Mouse (Mus musculus): Measurements from ENCODE around the gene Cacna1d. TPM values are rescaled to one million over a fixed set of nuclear protein-coding genes. Genes with fewer than 3 reads are reported as not detected.
A peak's percentile ranks its signal among the peaks of the same experiment; 100 is the strongest.

The Cacna1d gene
- total RNA-seq, 2 experiments from 2014 or later = 39.7 to 43.9 TPM

DNA sequence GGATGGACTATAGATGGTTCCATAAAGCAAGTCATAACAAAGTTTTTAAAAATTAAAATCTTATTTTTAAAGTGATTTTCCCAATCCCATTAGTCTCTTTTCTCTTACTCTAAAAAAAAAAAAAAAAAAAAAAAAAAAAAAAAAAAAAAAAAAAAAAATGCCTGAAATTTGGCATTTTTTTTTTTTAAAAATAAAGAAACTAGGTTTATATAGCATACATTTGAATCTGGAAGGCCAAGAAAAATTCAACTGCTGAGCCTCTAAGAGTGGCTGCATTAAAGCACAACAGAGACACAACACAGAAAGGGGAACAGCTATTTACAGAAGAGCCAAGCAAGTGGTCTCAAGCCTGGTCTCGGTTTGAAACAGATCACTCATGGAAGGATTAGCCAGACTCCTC is 112.9 kb downstream of the Cacna1d start:
- no peak for DNase-seq (ENCODE audit: low spot score in 2 of 2)

DNA sequence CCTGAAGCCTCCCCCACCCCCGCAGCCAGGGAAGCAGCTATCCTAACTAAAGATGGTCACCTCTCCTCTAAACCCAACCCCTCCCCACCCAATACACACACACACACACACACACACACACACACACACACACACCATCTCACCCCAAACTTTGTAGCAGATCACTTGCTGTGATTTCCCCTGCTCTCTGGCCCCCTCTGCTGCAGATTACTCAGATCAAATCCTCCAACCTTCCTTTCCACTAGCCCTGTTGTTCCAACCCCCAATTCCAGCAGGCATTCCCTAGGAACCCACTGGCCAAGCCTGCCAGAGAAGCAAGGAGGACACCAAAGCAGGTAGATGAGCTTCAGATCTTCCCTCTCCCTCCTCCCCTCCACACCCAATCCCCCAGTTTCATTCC is 118.4 kb downstream of the Cacna1d start:
- no peak for DNase-seq (ENCODE audit: low spot score in 2 of 2)

DNA sequence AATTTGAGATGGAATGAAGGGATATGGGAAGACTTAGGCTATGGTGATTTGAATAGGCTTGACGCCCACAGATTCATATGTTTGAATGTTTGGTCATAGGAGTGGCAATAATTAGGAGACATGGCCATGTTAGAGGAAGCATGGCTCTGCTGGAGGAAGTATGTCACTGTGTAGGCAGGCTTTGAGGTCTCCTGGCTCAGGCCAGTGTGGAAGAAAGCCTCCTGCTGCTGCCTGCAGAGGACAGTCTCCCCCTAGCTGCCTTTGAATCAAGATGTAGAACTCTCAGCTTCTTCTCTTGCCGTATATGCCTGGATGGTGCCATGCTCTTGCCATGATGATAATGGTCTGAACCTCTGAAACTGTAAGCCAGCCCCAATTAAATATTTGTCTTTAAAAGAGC is 120.2 kb downstream of the Cacna1d start:
- no peak for DNase-seq (ENCODE audit: low spot score in 2 of 2)

DNA sequence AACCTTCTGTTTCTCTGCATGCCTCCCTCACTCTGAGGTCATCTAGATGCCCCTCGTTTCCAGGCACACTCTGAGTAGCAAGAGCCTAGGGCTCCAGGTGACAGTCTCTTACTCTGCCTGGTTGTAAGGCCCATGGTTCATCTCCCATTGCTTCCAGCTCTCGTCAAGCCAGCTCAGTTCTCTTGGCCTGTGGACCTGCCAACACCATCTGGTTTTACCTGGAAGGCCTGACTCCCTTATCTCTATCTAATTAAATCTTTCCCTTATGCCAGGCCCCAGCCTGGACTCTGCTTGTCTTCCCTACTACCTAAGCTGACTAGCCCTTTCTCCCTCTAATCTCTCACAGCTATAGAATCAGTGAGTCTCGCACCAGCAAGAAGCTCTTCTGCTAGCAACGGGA is 124.2 kb downstream of the Cacna1d start:
- no peak for DNase-seq (ENCODE audit: low spot score in 2 of 2)

DNA sequence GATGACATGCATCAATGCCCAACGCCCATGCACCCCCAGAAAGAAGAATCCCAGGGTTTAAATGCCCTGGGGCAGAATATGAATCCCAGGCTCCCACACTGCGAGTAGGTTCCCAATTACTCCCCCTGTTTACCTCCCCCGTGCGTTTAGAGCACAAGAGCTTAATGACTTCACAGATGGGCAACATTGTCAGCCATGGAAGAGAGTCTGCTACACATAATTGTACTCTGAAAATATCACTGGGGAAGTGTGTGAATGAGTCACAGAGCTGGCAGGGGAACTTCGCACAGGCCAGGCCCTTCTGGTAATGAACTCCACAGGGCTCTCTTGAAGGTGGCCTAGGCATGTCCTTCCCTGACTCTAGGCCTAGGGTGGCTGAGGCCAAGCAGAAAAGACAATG is 125.4 kb downstream of the Cacna1d start:
- DNase-seq (ENCODE audit: low spot score in 2 of 2) = peak; percentile 64 to 84

DNA sequence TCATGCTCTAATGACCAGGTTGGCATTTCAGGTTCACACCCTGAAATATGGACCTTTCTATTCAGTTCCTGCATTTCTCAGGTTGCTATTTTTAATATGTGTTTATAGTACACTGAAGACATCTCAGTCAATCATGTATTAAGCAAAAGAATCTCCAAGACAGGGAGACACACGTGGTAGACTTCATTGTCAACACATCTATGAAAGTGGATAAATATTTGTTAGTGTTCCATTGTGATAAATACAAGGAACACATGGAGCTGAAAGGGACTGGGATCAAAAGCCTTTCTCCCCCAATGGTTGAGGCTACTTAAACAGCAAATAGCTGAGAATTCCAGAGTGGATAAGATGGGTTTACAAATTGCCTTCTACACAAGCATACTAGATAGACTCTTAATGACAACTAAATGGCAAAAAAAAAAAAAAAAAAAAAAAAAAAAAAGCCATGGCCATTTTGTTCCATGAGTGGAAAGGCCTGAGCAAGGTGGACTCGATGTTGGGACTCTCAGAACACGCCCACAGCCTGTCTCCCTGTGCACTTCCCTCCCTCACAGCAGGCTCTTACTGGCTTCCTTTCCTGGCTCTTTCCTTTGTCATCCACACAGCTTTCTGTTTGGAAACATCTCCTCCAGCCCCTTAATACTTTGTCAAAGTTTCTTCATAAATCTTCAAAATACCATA is 127.6 kb downstream of the Cacna1d start:
- no peak for DNase-seq (ENCODE audit: low spot score in 2 of 2)

DNA sequence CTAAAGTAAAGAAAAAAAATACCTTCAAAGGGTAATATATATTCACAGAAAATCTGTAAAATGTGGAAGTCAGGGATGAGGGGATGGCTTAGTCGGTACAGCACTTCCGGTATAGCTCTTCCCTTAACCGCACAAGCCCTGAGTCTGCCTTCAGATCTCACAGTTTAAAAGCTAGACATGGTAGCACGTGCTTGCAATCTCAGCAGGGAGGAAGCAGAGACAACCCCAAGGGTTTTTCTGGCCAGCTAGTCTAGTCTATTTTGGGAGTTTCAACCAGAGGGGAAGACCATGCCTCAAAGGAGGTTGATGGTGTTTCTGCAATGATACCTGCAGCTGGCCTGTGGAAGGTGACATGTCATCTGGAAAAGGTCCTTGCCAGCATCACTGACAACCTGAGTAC is 128.9 kb downstream of the Cacna1d start:
- DNase-seq (ENCODE audit: low spot score in 2 of 2) = no peak

DNA sequence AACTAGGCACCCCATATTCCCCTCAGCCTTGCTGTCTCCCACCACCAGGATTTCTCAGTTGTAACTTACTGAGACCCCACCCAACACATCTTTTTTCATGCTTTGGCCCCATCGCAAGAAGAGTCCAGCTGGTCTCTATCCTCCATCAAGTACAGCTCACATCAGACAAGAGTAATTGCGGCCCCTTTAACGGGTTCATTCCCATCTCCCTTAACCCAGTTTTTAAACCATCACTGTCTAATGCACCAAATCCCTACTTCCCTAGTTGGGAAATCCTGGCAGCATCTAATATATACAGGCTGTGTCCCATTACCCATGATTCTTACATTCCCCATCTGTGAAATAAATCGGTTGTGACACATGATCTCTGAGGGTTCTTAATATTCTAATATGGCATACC is 130.8 kb downstream of the Cacna1d start:
- no peak for DNase-seq (ENCODE audit: low spot score in 2 of 2)

DNA sequence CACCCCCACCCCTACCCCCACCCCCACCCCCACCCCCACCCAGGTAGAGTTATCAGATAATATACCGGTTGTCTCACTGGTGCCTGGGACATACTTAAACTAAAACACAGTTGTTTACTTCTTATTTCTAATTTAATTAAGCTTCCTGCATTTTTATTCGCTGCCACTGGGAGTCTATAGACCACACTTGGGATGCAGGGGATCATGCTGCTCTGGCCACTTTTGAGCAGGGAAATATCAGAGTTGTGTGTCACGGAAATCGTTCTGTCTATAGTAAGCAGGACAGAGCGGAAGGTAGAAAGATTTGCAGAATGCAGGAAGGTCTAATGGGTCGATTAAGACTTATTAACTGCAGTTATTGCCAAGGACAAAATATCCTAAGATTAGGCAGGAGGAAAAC is 131.3 kb downstream of the Cacna1d start:
- DNase-seq (ENCODE audit: low spot score in 2 of 2) = no peak

DNA sequence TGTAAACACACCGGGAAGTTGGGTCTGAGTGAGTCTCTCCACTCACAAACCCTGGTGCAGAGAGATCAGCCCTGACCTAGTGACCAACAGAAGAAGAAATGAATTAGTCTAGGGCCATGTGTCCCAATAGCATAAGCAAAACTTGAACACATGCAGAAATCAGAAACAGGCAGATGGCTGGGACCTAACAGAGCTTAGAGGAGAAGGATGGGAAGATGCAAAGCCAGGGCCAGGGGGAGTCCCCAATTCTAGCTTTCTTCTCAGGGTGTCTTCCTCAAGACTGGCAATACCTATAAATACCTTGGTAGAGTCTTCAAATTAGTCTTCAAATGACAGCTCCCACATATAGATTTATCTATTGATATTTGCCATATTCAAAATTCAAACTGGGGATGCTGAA is 133.2 kb downstream of the Cacna1d start:
- DNase-seq (ENCODE audit: low spot score in 2 of 2) = no peak

DNA sequence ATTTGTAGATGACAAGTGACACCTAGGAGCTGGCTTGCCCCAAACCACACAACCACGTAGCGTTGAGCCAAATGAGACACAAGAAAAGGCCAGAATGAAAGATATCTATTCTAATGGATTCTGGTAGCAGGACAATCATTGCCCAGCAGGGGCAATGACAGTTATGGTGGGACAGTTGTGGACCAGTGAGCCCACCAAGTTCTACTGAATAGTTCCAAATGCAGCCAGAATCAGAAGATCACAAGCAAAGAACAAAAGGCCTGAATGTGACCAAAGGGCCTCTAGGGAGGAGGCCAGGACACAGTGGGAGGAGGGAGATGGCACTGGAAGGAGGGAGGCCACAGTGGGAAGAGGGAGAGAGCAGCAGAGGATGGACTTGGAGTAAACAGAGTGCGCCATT is 134.8 kb downstream of the Cacna1d start:
- DNase-seq (ENCODE audit: low spot score in 2 of 2) = no peak

DNA sequence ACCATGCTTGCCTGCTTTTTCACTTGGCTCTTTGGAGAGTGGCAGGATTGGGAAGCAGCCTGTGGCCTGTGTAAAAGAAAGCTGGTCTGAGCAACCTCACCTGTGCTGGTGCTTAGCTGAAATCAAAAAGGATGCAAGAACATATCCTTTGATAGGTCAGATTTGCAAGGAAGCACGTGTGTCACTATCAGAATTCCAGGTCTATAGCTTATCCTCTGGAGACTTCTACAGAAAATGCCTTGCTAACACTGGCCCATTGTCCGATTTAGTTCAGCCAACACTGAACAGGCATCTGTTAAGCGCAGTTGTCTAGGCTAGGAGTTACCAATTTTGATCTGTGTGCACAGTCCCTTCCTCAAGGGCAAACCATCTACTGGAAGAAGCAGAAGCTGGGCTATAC is 136.5 kb downstream of the Cacna1d start:
- no peak for DNase-seq (ENCODE audit: low spot score in 2 of 2)

DNA sequence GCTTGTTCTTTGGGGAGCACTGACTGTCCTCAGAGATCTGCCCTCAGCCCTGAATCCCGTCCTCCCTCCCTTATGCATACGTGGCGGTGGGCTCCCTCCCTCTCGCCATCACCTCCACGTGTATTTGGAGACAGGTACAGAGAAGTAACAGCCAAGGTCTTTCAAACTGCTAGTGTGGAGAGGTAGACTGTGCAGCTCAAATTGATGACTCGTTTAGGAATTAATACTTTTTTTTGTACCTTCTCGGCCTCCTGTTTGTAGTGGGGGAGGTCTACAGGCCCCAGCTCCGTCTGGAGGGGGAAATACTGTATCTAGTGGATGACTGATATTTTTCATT is 137.2 kb downstream of the Cacna1d start:
- peak in 1 of 2 experiments; percentile 55 for DNase-seq (ENCODE audit: low spot score in 2 of 2)

DNA sequence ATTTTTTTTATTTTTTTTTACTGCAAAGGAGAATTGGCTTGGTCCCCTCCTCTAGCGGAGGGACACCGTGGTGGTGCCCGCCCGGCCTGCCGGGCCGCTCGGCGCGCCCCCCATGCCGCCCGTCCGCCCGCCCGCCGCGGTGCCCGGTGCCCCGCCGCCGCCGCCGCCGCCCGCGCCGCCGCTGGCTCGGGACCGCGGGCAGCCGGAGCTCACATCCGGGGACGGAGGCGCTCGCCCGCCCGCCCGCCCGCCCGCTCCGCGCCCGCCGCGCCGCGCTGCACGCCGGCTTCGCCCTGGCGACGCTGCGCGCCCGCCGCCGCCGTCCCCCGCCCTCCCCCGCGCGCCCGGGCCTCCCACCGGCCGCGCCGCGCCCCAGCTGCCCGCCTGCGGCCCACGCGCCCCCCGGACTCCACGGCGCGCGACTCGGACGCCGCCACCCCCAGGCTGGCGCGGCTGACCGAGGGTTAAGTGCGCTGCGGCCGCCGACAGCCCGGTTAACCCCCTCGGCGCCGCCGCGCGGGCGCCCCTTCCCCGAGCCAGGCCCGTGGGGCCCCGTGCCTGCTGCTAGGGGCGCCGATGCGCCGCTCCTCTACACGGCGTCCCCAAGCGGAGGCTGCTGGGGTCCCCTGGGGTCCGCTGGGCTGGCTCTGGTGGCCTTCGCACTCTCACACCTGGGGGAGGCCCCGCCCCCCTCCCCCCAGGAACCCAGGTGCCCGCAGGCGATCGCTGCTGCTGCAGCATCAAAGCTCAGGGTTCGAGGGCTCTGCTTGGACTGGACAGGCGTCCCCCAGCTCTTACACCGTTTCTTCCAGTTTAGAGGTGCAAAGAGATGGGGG is 137.7 kb downstream of the Cacna1d start:
- no peak for DNase-seq (ENCODE audit: low spot score in 2 of 2)

DNA sequence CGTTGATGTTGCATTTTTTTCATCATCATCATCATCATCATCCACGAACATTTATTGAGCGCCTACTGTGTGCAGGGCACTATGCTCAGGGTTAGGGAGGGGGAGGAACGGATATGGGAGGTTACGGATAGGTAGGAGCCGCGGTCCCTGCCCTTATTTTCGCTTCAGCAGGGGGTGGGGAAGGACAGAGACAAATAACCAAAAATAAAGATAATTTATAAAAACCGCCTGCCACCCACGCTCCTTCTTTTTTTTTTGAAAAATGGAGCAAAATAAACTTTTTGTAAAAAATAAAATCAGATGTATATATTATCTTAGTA is 138.3 kb downstream of the Cacna1d start:
- no peak for DNase-seq (ENCODE audit: low spot score in 2 of 2)

DNA sequence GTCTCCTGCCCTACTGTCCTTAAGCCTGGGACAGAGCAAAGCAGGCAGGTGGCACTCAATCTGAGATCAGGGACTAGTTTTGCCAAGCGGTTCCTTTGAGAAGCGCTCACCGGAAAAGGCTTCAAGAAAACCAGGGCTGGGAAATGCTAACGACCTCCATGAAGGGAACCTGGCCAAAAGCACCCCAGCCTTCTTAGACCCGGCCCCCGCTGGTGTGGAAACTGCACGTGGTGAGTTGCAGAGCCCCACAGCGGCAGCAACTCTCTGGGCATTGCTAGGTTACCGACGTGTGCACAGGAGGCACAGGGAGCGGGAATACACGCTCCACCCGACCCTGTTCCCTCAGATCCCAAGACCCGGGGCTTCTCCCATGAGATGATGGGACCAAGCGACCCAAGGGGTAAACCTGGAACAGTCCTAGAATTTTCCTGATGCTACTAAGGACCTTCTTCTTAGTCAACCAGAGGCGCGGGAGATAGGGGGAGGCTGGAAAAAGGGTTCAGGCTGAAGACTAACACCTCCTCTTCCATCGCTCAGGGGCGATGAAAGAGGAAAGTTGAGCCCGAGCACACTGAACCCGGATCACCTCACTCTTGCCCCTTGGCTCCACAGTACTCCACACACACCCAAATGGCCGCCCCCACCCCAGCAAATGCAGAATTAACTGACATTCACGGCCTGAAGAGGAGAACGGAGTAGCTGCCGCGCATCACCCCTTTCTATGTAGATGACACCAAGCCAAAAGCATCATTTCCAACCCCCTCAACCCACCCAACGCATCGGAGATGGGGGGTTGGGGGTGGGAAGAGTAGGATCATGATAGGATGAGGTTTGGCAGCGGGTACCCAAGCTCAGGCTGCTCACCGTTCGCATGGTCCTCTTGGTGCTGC is 138.9 kb downstream of the Cacna1d start:
- peak; percentile 62 to 74 for DNase-seq (ENCODE audit: low spot score in 2 of 2)

DNA sequence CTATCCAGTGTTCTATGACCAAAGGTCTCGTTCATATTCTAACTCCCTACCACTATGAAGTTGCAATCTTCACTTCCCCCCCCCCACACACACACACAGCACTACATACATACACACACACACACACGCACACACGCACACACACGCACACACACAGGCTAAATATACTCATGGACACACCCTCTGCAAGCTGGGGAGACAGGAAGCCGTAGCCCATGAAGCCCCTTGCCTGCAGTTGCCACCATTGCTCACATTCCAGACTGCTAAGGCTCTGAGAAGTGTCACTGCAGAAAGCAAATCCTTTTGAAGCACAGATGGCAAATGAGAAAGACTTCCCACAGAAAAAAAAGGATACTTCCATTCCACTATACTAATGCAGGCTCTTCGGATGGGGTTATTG is 141.0 kb downstream of the Cacna1d start:
- no peak for DNase-seq (ENCODE audit: low spot score in 2 of 2)

DNA sequence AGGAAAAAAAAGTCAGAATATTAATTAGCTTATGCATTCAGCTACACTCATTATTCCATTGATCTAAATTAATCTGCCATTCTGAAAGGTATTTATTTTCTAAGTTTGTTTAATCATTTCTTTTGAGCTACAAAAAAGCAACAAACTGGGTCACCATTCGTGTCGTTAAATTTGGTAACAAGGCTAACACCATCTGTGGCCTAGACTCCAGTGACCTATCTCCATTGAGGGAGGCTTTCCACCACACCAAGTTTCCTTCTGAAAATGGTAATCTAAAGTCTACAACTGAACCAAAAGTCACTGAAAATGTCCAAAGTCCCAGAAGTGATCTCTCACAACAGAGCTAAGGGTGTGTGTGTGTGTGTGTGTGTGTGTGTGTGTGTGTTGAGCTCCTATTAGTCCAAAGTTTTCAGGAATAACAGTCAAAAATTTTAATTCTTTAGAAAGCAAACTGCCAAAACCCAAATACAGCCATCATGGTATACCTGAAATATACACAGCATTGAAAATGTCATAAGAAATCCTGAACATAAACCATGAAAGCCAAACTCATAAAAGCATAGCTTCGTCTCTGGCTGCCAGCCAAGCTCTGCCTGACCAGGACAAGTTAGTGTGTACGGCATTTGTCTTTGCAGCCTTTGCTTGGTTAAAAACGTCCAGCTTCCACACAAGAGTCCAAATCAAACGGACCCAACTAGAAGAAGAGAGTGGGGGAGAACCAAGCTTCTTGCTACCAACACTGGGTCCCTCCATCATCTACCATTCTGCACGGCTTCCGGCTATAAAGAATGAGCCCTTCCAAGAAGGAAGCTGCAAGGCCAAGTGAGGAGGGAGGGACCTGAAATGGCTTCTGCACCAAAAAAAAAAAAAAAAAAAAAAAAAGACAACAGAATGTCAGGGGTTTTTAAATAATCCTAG is 146.0 kb downstream of the Cacna1d start:
- DNase-seq (ENCODE audit: low spot score in 2 of 2) = no peak

DNA sequence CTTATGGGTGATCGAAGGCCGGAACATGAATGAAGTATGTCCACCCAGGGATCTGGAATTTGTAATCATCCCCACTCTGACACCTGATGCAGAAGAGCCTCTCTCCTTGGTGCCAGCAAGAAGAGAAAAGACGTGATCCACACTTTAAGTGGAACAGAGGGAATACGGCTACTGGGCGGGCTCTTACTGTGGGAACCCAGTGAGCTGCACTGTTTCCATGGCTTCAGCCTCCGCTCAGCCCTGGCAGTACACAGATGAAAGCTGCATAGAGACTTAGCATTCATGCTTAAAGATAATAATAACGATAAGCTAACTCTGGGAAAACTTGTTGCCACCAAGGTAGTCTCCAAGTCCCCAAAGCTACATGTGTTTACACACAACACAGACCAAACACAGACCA is 147.5 kb downstream of the Cacna1d start:
- DNase-seq (ENCODE audit: low spot score in 2 of 2) = peak in 1 of 2 experiments; percentile 70

DNA sequence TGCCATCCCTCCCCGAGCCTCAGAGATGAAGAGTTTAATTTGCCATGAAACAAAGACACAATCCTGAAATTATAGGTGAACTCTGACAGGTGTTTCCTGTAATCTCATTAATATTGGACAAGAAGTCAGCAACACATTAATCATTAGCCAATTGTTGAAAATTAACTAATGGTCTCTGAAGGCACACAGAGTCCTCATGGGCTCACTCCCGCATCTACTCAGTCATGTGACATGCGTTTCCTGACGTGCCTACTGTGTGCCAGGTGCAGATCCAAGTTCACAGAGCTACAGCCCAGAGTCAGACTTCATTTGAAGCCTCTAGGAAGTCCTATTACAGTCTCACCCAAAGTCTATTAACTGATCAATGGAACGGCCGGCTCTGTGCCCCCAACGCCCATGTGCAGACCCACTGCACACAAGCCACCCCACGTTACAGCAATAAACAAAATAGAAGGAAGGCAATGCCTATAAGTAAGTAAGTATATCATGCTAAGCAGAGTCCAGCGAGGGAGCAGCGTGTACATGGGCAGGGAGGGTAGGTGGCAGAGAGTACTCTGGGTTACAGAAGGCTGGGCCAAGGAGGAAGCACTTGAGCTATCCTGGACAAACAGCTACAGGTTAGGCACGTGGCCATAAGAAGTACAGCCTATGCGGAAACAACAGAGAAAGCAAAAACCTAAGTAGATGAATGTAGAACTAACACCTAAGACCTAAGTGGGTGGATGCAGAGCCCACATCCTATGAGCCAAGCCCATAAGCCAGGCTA is 149.2 kb downstream of the Cacna1d start:
- DNase-seq (ENCODE audit: low spot score in 2 of 2) = no peak
